ENCODE assay signal across 13 mouse cellular contexts in genomic region chr19:57147746-57148145, GRCm38 (mm10).
DNase-seq lines count a peak whose midpoint lies in the region; ATAC-seq and TF ChIP-seq lines count a peak whose summit lies in the region.
"Had no signal": no experiment of that assay in that cellular context is flagged by ENCODE, and none has a peak within 500 bp of the region (broad histone marks: within the 10 kb centered on the region; RNA-seq: fewer than 3 reads in every experiment).

No protein-coding gene starts in this region.

- no peak for TF ChIP-seq CTCF in heart, postnatal 0 days (IDR thresholded peaks at IDR 0.05; ENCODE audit: low read depth)
- no peak for TF ChIP-seq CTCF in lung, embryonic 14.5 days (IDR thresholded peaks at IDR 0.05; ENCODE audit: low read depth)

- H3K4me3 ChIP-seq in forebrain, embryonic 15.5 days: no peak overlapping the region
- H3K4me3 ChIP-seq in forebrain, embryonic 10.5 days: no peak overlapping the region
- H3K4me3 ChIP-seq in heart, postnatal 0 days (ENCODE audit: low read depth, low read length): no peak overlapping the region
- no peak overlapping the region for H3K4me3 ChIP-seq in lung, embryonic 14.5 days (ENCODE audit: low read depth, low read length)
- H3K4me3 ChIP-seq in limb, embryonic 14.5 days (replicated peaks; ENCODE audit: low read length): no peak overlapping the region

- no peaks in the 10 kb centered on the region for H3K27me3 ChIP-seq in forebrain, embryonic 15.5 days
- H3K27me3 ChIP-seq in forebrain, embryonic 10.5 days (ENCODE audit: poor library complexity, severe bottlenecking): no peaks in the 10 kb centered on the region
- no peaks in the 10 kb centered on the region for H3K27me3 ChIP-seq in heart, postnatal 0 days (ENCODE audit: control insufficient read depth, insufficient read depth, low read length)
- H3K27me3 ChIP-seq in lung, embryonic 14.5 days (ENCODE audit: insufficient read depth, low read length): no peaks in the 10 kb centered on the region
- H3K27me3 ChIP-seq in limb, embryonic 14.5 days (ENCODE audit: control insufficient read depth, insufficient read depth, low read length): no peaks in the 10 kb centered on the region

- no peak for DNase-seq in forebrain, embryonic 10.5 days (ENCODE audit: extremely low spot score, low spot score)
- DNase-seq in heart, postnatal 0 days (ENCODE audit: low spot score): no peak
- no peak for DNase-seq in heart, adult 8-10 months (ENCODE audit: low spot score)
- no peak for DNase-seq in lung, embryonic 14.5 days
- no peak for DNase-seq in lung, postnatal 25 days (ENCODE audit: low spot score)
- DNase-seq in limb, embryonic 14.5 days (ENCODE audit: low spot score): no peak
- DNase-seq in layer of hippocampus, adult 11-12 months (ENCODE audit: low spot score): no peak
- DNase-seq: left cerebral cortex, postnatal 4 days; lung, postnatal 14 days; spleen, adult 18-20 months; thymus, adult 18-20 months had no signal

- TF ChIP-seq EP300 in heart, postnatal 0 days (IDR thresholded peaks at IDR 0.05; ENCODE audit: low read depth): no peak

- peaks cover 15% of the 10 kb centered on the region for H3K4me1 ChIP-seq in forebrain, embryonic 15.5 days
- peaks cover 8% of the 10 kb centered on the region for H3K4me1 ChIP-seq in forebrain, embryonic 10.5 days
- peaks cover 29% of the 10 kb centered on the region for H3K4me1 ChIP-seq in heart, postnatal 0 days (ENCODE audit: control insufficient read depth, insufficient read depth)
- H3K4me1 ChIP-seq in lung, embryonic 14.5 days (ENCODE audit: insufficient read depth): peaks cover 14% of the 10 kb centered on the region; the same call in 1 of the 2 replicates
- H3K4me1 ChIP-seq in limb, embryonic 14.5 days (ENCODE audit: control insufficient read depth, insufficient read depth, low read length): peaks cover 28% of the 10 kb centered on the region

- no peak for TF ChIP-seq POLR2A in limb, embryonic 14.5 days (IDR thresholded peaks at IDR 0.05; ENCODE audit: borderline replicate concordance, extremely low read depth, insufficient read depth, insufficient read length)

- H3K9me3 ChIP-seq in forebrain, embryonic 15.5 days: no peaks in the 10 kb centered on the region
- no peaks in the 10 kb centered on the region for H3K9me3 ChIP-seq in forebrain, embryonic 10.5 days
- H3K9me3 ChIP-seq in heart, postnatal 0 days (replicated peaks; ENCODE audit: control insufficient read depth, low read length): no peaks in the 10 kb centered on the region
- no peaks in the 10 kb centered on the region for H3K9me3 ChIP-seq in lung, embryonic 14.5 days (ENCODE audit: low read depth, low read length)
- no peaks in the 10 kb centered on the region for H3K9me3 ChIP-seq in limb, embryonic 14.5 days (ENCODE audit: control insufficient read depth, low read length)
- H3K9me3 ChIP-seq: G1E had no signal

- no peak for ATAC-seq in forebrain, embryonic 15.5 days (replicated peaks)
- no peak for ATAC-seq in heart, postnatal 0 days (ENCODE audit: insufficient read depth, low read depth)
- no peak for ATAC-seq in lung, embryonic 14.5 days (ENCODE audit: insufficient read depth)
- no peak for ATAC-seq in limb, embryonic 14.5 days (ENCODE audit: low FRiP score, low read depth)

- H3K9ac ChIP-seq in forebrain, embryonic 15.5 days (replicated peaks): no peak overlapping the region
- H3K9ac ChIP-seq in heart, postnatal 0 days (replicated peaks; ENCODE audit: low read depth, low read length): no peak overlapping the region
- H3K9ac ChIP-seq in lung, embryonic 14.5 days: no peak overlapping the region
- no peak overlapping the region for H3K9ac ChIP-seq in limb, embryonic 14.5 days (ENCODE audit: low read depth, low read length, severe bottlenecking)

- WGBS in forebrain, embryonic 15.5 days: 37% methylated on average over 6 of the region's 6 CpGs
- 60% methylated on average over 6 of the region's 6 CpGs for WGBS in forebrain, embryonic 10.5 days
- 21% methylated on average over 6 of the region's 6 CpGs for WGBS in heart, postnatal 0 days
- 20% methylated on average over 6 of the region's 6 CpGs for WGBS in lung, embryonic 14.5 days
- 11% methylated on average over 6 of the region's 6 CpGs for WGBS in limb, embryonic 14.5 days

- H3K4me2 ChIP-seq in forebrain, embryonic 15.5 days (replicated peaks): no peak overlapping the region
- H3K4me2 ChIP-seq in heart, postnatal 0 days (ENCODE audit: low read depth, low read length): no peak overlapping the region
- no peak overlapping the region for H3K4me2 ChIP-seq in lung, embryonic 14.5 days
- no peak overlapping the region for H3K4me2 ChIP-seq in limb, embryonic 14.5 days (replicated peaks; ENCODE audit: low read depth, low read length, severe bottlenecking)

- no peaks in the 10 kb centered on the region for H3K36me3 ChIP-seq in forebrain, embryonic 15.5 days
- no peaks in the 10 kb centered on the region for H3K36me3 ChIP-seq in forebrain, embryonic 10.5 days (replicated peaks)
- H3K36me3 ChIP-seq in heart, postnatal 0 days (replicated peaks; ENCODE audit: control insufficient read depth, insufficient read depth, low read length): peaks cover 47% of the 10 kb centered on the region
- H3K36me3 ChIP-seq in lung, embryonic 14.5 days (ENCODE audit: insufficient read depth): no peaks in the 10 kb centered on the region
- H3K36me3 ChIP-seq in limb, embryonic 14.5 days (ENCODE audit: control insufficient read depth, insufficient read depth, low read length): no peaks in the 10 kb centered on the region
- H3K36me3 ChIP-seq: G1E had no signal

- peak overlapping the region; percentile 65 for H3K27ac ChIP-seq in forebrain, embryonic 15.5 days (replicated peaks)
- no peak overlapping the region for H3K27ac ChIP-seq in forebrain, embryonic 10.5 days
- peak overlapping the region; percentile 56 for H3K27ac ChIP-seq in heart, postnatal 0 days (ENCODE audit: low read depth)
- peak overlapping the region; percentile 22; the same call in 1 of the 2 replicates for H3K27ac ChIP-seq in lung, embryonic 14.5 days (ENCODE audit: low read depth)
- H3K27ac ChIP-seq in limb, embryonic 14.5 days (replicated peaks; ENCODE audit: low read depth, low read length): peak overlapping the region; percentile 40; the same call in 1 of the 2 replicates
